Mouse (Mus musculus) bone marrow, adult 2 months (tissue): Measurements from ENCODE around the gene Actn1.

Source experiments
- CTCF ChIP-seq: fragments of 200-500 bp; IDR thresholded peaks from 2 replicates; pipeline ENCODE4 v1.5.1; 2011; ENCODE audit warnings: low read length, control low read depth; ENCODE audit not compliant: control insufficient read depth, insufficient read depth
- POLR2A ChIP-seq: fragments of 200-500 bp; IDR thresholded peaks from 2 replicates; pipeline ENCODE4 v1.6.1; 2011; ENCODE audit warnings: low read depth, mild to moderate bottlenecking, control low read depth, low read length, borderline replicate concordance; ENCODE audit not compliant: control insufficient read depth

DNA sequence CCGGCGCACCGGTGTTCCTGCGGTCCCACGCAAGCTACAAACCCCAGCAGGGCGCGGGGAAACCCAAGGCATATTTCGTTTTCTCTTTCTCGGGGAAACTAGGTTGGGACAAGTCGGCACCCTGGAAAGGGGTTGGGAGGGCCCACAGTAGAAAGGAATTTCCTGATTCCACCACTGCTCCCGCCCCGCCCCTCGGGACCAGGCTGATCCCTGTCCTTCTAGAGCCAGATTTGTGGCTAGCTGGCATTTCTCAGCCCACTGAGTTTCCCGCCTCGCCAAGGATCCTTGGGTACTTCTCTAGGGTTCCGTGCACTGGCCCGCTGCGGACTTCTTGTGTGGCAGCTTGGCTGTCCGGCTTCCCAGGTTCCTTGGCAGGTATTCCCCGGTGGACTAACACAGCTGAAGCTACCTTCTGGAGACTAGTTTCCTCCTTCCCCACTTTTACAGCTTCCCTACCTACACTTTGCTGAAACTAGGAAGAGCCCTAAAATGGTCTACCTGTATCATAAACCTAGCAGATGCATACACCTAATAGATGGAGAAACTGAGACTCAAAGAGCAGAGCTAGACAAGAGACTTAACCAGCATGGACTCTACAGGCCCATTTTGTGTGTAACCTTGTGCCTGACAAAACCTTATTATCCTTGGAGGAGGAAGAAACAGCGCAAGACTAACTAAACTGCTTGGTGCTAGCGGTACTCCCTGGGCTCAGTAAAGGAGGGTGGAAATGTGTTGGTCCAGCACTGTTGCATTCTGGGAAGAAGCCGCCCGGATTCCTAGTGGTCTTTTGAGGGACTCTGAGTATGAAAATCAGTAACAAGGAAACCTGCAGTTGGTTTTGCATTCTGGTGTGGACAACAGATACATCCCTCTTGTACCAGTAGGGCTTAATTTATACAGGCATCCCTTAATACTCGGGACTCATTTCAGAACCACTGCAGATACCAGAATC, 849 bp upstream of the Actn1 start:
- TF ChIP-seq POLR2A (no peak), CTCF (no peak)
